Mouse (Mus musculus) retina, postnatal 1 day (tissue): Measurements from ENCODE around the gene Gm10097.

Experiments
- DNase-seq: peaks from one replicate; pipeline ENCODE4 v3.0.0-alpha.2; 2012

Gm10097 gene

DNA sequence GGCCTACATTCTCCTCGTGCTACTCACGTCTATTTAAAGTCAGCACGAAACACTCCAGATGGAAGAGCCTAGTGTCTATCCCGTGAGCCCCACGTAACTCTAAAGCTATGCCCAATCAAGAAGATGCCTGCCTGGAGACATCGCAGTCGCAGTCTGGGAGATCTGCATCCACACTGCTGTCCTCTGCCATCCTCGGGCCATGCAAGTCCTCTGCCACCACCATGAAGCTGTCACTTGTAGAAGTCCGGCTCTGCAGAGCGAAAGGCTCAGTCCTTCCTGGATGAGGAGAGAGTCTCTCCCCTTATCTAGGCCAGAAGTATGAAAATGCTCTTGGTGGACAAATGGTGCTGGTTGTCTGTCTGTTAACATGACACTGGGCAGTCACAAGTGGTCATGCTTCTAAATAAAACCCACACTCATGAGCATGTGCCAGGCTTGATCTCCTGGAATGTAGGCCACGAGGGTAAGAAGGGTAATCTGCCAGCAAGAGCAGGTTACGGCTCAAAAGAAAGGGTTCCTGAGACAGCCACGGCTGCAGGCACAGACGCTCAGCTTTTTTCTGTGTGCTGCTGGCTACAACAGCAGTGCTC lies at the start of gene Gm10097:
TSS of gene Gm10097 (plus strand) at position 517 of the 590 bp plus-strand sequence.
- peak; percentile 44 for DNase-seq

DNA sequence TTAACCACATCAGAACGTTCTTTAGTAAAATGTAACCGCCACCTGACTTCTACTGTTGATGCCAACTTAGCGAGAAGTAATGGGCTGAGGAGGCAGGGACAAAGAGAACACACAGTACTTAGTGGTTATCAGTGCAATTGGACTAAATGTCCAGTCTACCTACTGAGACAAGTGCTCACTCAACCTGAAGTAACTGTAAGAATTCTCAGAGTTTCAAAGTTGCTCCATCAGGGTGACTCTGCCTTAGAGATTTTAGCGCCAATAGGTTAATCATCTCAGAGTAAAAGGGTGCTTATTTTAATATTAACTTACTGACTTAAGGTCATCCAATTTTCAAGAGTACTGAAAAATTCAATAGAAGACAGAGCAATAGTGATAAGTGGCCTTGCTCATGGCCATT lies 43.1 kb upstream of the Gm10097 start:
- DNase-seq, result no peak

DNA sequence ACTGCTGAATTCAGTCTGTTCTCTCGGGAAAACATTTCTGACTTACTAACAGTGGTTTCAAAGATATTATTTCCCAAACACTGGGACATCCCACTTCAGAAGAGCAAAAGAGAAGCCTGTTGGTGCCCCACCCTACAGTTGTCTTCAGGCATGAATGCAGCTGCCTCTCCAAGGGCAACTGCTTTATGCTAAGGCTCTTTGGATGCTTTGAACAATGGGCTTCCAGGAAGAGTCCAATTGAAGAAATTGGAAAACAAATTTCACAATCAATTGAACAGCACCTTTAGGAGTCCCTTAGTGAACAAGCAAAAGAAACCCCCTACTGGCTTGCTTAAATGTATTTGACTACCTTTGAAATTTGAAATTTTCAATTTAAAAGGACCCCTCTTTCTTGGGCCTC lies 41.8 kb upstream of the Gm10097 start:
- no peak for DNase-seq

DNA sequence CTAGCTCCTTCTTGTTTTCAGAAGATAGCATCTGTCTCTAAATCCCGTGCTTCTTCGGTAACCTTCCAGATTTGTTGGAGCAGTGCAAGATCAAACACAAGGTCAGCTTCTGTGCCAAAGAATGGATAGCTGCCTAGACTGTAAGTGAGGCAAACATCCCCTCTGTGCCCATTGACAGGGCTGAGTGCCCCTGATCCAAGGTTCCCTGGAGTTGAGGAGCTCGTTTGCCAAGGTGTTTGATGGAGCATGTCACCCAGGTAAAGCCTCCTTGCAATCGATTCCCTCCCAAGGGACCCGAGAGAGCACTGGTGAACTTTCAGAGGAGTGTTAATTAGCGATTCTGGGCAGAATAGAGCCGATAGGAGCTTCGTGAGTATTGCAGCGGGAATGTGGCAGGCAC lies 40.7 kb upstream of the Gm10097 start:
- no peak for DNase-seq

DNA sequence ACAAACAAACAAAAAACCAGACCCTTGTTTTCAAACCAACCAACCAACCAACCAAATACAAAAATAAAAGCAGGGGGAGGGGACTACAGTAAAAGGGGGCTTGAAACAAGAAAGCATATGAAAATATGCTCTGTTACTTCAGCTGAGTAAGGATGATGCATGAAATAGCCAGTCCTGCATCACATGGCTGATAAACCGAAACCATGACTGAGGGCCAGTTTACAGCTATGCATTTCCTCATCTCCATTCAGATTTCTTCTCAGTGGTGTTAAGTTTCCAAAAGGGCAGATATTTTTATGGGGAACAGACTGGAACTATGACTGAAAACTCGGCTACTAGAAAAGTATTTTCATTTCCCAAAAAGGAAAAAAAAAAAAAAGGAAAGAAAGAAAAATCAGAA lies 39.8 kb upstream of the Gm10097 start:
- no peak for DNase-seq

DNA sequence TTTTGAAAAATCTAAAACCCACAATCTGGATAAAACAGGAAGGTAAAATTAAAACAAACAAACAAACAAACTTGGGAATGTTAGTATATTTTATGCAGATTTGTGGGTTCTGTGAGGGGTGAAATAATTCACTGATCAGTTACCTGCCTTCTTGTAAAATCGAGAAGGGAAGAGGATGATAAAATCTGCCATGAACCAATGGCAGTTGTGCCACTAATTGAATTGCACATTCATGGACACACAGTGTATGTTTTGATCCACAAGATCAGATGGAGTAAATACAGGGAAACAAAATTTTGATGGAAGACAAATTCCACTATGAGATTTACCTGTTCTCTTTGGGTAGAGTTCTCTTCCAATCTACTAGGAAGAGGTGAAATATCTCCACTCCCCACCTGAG lies 39.1 kb upstream of the Gm10097 start:
- no peak for DNase-seq

DNA sequence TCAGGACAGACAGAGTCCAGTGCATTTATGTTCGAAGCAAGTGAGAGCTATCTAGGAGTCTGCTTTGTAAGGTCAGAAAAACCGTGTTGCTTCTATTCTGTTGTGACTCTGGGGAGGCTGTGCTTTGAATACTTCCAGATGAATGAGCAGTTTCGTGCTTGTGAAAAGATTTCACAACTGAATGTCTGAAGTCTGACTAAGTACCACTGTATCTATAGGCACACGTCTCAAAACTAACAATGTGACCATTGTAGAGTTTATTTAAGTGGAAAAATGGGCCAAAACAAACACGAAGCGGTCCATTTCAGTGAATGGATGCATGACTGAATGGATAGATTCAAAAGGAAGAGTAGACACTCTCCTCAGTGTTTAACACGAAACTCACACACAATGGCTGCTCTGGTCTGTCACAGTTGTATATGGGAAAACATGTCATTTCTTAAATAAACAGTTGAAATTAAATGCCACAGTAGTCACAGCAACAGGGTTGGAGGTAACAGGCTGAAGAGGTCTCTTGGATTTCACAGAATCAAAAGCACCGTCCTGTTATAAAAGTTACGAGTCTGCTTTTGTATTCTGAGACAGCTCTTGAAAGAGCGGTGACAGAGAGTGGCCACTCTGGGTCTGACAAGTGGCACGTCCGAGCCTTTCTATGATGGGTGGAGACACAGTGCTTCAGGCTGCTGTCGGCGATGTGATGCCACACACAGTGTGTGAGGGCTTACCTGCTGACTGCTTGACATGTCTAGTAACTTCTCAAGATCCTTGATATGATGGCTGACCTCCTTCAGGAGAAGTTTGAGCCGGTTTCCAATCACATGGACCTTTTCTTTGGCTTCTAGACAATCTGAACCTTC lies 36.6 kb upstream of the Gm10097 start:
- no peak for DNase-seq

DNA sequence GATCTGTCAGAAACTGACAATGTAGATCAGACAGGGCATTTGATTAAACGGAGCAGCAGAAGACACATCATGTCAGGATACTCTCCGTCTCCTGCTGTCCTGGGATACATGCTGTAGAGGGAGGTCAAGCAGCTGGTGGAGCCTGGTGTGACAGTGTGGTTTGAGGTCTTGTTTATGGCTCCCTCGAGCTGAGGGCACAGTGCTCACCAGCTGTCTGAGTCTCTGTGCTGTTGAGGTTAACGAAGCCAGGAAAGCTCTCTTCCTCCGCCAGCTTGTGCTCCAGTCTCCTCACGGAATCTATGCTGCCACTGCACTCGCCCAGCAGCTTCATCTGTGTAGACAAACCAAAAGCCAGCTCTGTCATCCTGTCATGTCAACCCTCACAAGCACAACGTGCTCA lies 27.7 kb upstream of the Gm10097 start:
- DNase-seq, result no peak

DNA sequence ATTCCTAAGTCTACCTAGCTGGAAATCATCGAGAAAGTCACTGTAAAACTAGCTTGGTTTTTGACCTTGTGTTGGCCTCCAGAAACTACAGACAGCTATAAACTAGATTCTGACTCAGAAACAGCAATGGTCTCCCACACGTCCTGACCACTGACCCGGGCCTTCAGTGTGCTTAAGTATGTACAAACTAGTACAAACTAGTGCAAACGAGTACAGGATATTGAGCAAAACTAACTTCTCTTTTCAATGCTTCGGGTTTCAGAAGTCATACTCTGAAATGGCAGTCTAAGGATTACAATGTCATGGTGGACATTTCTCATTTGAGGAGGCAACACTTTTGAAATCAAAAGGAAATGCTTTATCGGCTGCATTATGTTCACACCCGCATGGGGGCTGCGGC lies 24.5 kb upstream of the Gm10097 start:
- no peak for DNase-seq

DNA sequence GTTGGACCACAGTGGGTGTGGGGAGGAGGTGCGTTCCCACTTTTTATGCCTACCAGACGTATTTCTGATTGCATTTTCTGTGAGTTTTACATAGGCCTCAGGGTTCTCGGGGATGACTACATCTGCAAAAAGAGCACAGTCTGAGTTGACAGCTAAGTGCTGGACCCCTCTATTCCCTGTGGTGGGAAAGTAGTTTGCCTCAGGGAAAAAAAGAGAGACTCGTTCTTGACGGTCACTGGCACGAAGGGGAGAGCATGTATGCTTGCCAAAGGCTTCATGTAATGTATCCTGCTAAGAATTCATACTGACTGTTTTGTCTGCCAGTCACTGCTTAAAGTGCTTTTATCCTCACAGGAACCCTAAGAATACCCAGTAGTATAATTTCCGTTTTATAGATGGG lies 23.8 kb upstream of the Gm10097 start:
- peak; percentile 44 for DNase-seq

DNA sequence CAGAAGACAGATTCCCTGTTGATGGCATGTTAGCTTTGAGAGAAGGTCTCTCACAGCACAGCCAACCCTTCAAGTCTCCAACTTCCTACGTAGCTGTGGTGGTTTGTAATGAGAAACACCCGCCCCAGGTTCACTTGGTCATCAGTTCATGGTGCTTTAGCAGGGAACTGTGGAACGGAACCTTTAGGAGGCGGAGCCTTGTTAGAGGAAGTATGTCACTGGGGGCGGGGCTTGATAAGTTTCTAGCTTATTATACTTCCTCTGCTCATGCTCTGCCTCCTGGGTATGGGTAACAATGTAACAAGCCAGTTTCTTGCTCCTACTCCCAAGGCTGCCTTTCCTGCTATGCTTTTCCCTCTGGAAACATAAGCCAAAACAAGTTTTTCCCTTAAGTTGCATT lies 23.3 kb upstream of the Gm10097 start:
- no peak for DNase-seq

DNA sequence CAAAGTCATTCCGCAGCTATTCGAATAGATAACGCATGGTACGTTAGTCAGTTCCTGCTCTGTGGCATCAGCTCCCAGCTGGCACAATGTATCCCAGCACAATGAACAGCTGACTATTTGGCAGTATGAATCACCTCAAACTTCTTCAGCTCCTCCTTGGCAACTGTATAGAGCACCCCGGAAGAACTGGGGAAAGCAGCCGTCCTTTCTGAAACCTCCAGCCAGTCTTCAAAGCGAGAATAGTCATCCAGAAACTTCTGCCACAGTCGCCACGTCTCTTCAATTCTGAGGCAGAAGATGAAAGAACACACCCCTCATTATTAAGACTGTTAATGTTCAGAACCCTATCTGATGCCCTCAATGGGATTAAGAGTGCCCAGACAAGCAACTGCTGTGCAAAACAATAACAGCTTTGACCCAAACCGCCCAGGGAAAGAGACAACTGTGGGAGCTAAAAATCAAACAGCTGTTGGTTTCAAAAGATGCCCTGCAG lies 12.7 kb upstream of the Gm10097 start:
- DNase-seq, result peak; percentile 66

DNA sequence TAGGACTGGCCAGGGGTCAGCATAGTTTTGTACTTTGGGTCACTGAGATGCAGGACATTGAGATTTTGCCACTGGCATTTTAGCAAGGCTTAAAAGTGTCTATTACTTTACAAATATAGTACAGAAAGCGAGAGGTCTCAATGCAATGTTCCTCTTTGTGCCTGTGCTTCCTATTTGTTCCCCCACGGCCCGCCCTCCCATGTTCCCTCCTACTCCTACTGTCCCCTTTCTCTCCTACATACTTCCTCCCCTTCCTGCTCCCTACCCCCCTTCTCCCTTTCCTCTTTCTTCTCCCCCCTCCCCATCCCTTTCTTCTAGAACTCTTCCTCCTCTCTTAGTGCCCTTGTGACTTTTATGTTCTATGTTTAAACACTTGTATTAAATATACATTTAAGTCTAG lies 12.1 kb upstream of the Gm10097 start:
- no peak for DNase-seq

DNA sequence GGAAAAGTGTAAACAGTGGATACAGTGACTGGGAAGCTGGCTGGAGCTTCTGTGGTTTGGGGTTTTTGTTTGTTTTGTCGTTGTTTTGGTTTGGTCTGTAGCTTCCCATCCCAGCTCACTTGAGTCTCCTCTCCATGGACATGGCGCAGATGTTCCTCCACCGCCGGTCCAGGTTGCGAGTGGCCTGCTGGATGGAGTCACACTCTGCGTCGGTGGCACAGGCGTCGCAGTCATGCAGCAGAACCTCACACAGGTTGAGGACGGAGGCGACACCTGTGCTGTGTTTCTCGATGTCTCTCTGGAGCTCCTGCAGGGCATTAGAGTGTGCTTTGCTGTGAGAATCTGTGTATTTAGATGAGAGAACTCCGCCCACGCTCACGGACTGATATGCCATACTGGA lies 11.3 kb upstream of the Gm10097 start:
- DNase-seq, result no peak

DNA sequence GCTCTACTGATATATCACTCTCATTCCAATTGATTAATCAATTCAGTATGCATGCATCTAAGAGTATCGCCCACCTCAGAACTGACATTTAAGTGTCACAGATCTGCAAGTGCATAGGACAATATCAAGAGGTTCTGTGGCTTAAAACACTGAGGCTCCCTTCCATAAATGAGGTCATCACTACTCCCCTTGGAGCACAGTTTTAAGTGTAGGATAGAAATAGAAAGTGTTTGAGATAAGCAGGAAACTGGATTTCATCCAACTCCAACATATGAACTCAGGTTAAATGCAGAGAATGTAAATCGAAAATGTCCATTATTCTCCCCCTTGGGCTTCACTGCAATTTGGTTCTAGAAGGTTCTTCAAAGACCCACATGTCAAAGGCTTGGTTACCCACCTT lies 10.1 kb upstream of the Gm10097 start:
- DNase-seq, result no peak

DNA sequence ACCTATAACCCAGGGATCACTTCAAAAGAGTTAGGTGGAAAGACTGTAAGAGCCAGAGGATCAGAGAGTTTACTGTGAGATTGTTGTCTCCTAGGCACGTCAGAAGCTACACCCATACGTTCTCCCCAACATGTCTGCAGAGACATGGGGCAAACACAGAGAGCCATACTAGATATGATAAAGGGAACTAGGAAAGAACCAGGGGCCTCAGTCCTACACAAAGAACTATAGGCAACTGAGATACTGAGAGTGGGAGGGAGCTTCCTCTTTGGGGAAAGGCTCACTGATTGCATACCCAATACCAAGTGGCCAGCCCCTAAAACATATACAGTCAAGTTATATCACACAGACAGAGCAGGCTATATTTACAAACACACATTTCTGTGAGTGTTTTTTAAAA lies 9.0 kb upstream of the Gm10097 start:
- no peak for DNase-seq

DNA sequence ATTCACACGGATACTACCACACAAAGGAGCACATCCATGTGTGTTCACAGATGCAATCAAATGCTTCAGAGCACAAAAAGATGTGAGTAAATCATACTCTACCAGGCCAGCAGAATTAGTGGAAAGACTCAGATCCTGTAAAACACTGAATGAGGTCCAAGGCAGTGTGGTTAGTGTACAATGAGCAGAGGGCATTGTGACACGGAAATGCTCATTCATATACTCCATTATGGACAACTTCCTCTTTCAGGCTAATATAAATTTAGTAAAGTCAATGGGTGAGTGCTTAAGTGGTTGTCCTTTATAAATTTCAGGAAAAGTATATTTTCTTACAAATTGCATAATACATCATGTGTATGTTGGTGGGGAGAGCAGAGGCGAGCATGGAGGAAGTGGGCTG lies 1.9 kb upstream of the Gm10097 start:
- no peak for DNase-seq

DNA sequence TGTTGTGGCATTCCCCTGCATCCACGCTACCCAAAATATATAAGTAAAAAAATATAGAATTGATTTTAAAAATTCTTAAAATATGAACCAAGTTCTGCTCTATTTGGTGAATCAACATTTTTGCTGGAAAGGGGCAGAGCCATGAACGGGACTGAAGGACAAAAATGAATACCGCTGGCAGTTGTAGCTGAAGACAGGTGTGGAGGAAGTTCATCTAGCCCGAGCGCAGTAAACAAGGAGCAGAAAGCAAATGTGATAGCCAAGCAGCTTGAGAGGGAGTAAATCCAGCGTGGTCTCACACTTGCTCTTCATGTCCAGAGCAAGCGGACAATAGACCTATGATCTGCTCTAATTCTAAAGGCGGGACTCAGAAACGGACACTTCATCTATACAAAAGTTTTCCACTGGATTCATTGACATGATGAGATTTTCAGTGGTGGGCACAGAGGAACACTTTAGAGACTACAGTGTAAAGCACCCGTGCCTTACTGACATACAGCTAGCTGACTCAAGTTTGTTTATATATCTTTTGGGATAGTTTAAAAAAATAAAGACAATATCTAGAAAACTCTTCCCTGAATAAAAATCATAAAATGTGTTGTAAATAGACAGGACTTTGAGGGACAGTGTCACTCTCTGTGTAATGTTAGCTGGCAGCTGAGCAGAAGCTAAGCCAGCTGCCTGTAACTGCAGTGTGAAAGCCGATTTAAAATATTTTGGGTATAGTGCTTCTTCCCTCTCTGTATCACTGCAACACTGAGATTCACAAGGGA lies 1.4 kb downstream of the Gm10097 start:
- no peak for DNase-seq

DNA sequence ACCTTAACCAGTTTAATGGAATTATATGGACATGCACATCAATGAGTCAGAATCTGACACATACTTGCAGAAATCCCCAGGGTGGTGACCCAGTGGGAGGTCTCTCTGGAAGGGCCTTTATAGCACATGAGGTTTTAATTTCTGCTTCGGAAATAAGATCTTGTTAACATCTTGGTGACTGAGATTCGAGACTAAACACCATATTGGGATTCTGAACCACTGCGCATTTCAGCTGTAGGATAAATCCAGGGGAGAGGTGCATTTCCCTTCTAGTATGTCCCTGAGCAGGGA lies 1.9 kb downstream of the Gm10097 start:
- no peak for DNase-seq

DNA sequence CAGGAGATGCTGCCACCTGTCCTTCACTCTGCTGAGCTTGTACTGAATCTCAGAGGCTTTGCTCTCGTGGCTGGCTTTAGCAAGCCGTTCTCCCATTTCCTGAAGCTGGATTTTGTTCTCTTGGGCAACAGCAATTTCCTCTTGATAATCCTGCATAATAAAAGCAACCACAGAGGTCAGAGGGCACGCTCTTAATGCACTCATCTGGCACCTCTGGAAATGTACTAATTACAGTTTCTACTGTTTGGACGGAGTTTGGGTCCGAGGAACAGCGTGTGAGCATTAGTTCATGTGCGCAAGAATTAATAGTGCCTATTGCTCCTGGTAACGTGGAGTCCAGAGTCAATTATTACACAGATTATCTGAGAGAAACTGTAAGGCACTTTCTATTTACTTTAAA lies 3.1 kb downstream of the Gm10097 start:
- no peak for DNase-seq

DNA sequence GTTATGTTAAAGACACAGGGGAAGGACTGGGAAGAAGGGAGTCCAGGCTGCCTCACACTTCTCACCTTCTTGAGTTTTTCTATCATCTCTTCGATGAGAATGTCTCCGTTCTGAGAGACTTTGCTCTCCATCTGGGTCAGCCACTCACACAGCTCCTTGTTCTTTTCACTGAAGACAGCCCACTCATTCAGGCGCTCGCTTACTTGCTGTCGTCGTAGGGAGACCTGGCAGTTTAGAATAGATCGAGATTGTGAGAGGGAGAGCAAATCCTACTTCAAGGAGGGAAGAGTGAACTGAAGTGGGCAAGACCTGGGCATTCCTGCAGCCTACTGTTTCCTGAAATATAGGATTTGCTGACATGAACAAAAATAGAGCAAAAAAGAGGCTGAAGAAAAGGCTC lies 6.7 kb downstream of the Gm10097 start:
- no peak for DNase-seq

DNA sequence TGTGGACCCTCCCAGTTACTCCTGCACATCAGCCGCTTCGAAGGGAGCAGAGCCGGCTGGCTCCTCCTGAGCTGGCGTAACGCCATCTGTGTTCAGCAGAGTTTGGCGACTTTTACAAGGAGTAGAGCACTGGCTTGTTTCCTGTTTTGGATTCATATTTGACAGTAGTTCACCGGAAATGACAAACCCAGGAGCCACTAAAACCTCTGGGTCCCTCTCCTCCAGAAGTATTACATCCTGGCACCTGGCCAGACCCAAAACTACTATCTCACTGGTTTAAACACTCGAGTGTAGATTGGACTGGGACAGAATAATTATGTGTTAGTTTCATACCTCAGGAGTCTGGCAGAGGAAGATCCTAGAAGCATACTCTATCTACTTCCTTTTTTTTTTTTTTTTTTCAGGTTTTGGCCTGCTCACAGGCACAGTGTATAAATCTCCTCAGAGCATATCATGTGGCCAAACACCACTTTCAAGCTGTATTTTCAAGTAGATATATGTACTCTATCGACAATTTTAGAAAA lies 11.0 kb downstream of the Gm10097 start:
- DNase-seq, result no peak

DNA sequence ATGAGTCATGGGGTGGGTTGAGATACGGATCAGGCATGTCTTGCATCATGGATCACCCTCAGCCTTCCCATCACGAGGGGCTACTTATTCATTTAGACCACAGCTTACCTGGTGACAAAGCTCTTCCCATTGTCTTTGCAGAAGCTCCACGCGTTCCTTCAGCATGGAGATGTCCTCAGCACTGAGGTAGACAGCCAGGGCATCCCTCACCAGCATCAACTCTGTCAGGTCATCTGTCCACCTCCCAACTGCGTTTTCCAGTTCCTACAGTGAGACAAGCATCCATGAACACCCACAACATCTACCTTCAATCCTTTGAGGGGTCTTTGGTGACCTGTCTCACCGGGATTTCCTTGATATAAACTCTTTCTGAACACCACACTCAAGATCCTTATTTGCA lies 14.7 kb downstream of the Gm10097 start:
- DNase-seq, result no peak

DNA sequence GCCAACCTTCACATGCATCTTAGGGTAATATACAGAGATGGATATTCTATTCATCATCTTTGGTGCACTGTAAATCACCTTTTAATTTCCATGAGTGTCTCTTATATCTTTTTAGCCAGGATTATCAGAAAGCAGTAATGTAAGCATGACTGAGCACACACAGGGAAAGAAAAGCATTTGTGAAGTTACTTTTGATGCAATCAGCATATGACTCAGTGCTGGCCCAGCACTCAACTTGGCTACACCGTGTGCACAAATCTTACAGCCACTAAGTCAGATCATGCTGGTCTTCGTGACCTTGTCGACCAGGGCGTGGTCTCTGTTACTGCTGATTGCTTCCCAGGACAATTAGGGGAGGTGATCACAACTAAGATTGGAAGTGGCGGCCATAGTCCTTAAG lies 16.8 kb downstream of the Gm10097 start:
- DNase-seq, result no peak
